Mouse (Mus musculus) inflammation-experienced regulatory T-cells, adult 6 months (primary cell): ENCODE results near the gene Adpgk. TPM values are rescaled to one million over a fixed set of nuclear protein-coding genes. Genes with fewer than 3 reads are reported as not detected.
A peak's percentile ranks its signal among the peaks of the same experiment; 100 is the strongest.
"Not testable (repeated sequence)": the region's sequence is repeated elsewhere in the genome, so short reads cannot be mapped to it uniquely, and the experiment has no call there.

Experiments used
- ATAC-seq: one replicate; pipeline ENCODE4 v1.8.0; 2017
- polyA plus RNA-seq, 3 experiments: library from polyadenylated mRNA; unstranded; fragments of 100-300 nt; shearing (Covaris generic); gene quantifications; one replicate each; pipeline ENCODE4 v1.2.1; 2017

Gene Adpgk
- polyA plus RNA-seq, 3 experiments from 2014 or later, result 2.5 to 14.1 (median 10.8) TPM

DNA sequence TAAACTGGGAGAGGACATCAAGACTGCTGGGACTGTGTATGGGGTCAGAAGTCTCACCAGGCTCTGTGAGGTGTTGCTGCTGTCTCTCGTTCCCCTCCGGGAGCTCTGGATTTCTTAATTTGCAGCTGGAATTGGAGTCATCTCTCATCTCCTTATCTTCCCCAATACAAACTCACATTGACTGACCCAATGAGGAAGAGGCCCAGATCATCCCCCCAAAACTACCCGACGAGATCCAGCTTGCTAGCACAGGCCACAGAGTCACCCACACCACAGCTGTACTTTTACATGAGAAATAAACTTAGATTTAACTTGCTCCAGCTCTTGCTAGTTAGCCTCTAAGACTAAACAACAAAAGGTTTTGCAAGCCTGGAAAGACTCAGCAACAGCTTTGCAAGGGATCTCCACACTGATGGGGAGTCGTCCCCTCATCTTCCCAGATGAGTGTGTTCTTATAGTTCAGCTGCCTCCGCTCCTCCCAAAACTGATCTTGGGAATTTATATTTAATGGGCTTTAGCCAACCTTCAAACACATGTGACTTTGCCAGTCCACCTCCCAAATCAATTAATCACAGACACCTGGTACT is 1.7 kb upstream of the Adpgk start:
- ATAC-seq, result no peak

DNA sequence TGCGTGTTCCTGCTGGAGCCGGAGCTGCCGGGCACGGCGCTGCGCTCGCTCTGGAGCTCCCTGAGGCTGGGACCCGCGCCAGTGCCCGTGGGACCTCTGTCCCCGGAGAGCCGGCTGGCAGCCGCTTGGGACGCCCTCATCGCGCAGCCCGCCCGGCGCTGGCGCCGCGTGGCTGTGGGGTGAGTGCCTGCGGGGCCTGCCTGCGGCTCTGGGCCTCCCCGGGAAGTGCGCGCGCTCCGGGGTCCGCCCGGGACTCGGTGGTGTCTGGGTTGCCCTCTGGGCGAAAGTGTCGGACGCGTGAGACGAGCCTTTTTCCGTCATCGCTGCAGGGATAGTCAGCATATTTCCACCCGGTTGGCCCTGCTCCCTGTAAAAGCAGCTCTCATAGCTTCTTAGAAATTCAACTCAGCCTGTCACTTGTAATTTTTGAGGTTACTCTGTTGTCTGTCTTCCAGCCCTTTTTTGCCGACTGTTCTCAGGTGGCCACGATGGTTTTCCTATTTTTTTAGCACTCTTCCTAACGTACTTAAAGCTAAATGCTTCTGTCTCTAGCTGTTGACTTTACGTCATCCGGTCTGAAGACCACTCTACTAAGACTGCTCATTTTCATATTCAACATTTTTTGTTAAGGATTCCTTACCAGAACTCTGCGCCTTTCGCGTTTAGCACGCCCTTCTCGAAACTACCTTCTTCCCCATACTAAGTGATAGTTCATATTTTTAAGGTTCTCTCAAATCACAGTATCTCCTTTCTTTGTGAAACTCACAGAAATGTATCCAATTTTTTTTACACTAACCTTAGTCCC is 532 bp downstream of the Adpgk start:
- peak; percentile 20 for ATAC-seq

DNA sequence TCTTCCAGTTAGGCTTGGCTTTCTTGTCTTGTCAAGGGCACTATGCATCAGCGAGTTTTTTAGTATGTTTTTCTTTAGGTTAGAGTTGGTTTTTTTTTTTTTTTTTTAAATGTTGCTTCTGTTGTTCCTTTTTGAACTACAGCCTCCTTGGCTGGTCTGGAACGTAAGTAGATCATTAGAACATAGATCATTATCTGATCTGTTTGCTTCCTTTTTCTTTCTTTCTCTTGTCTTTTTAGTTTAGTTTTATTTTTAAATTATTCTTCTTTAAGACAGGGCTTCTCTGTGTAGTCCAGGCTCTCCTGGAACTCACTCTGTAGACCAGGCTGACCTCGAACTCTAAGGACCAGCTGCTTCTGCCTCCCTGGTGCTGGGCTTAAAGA is 1.1 kb downstream of the Adpgk start:
- no peak for ATAC-seq

DNA sequence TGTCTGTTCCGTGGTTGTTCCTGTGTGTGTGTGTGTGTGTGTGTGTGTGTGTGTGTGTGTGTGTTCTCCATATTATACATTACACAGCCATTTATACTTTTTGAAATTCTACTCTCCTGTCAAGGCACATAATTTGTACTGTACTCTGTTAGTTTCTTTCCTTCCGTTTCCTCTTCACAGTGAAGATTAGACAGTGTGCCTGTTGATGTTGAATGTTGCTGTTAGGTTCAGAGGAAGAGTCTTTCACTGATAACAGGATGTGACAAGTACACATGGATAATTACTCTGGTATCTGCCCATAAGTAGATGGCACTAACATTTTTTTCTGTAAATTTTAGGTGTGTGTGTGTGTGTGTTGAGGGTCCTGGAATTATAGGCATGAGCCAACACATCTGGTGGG is 5.1 kb downstream of the Adpgk start:
- ATAC-seq, result peak; percentile 28

DNA sequence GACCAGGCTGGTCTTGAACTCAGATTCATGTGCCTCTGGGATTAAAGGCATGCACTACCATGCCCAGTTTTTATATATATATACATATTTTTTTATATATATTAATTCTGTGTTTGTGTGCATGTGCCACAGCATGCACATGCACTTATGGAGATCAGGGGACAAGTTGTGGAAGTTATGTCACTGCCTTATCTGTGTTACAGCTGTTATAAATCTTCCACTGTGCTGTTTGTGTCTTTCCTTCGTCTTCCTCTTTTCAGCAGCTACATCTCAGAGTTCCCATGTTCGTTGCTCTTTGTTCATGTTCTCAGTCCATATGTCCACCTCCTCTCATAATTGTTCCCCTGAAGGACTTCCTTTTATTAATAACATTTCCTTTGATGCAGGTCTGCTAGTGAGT is 16.5 kb downstream of the Adpgk start:
- ATAC-seq, result no peak

DNA sequence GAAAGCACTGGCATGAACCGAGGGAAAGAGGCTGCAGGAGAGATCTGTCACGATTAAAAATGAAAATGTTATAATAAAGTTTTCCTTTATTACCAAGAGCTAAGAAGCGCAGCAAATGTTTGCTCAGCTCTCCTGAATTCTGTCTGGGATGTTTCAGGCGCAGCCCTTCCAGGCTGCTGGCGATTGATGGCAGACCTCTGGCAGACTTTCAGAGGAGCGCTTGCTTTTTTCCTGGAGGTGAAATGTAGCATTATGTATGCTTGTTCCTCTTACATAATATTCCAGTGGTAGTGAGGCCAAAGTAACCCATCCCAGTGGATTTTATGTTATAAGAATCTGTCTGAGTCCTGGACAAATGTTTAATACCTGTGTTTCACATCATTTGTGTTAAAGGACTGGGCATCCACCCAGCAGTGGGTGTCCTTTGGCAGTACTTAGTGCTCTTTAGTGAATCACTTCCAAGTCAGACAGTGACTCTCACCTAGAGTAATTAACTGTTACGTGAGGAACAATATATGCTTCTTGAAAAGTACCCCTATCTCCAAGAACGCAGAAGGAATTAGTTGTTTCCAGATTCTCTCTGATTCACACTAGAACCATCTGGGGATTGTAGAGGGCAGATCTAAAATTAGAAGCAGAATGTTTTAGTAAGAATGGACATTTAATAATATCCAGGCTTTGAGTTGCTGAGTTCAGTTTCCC is 19.4 kb downstream of the Adpgk start:
- no peak for ATAC-seq

DNA sequence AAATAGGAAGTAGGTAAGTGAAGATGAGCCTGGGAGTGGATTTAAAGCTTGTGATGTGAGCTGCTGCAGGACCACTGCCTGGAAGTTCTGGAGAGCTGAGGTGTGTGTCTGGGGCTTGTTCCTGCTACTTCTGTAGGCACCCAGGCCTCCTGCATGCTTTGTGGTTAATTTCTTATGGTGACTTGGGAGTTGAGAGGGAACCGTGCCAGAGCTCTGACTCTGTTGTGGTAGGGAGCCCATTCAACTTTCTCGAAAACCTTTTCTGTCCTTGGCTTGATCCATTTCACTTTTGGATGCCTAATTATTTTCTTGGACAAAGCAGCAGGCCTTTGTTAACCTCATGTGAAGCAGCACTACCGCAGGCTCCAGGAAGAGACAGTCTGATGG is 19.9 kb downstream of the Adpgk start:
- no peak for ATAC-seq

DNA sequence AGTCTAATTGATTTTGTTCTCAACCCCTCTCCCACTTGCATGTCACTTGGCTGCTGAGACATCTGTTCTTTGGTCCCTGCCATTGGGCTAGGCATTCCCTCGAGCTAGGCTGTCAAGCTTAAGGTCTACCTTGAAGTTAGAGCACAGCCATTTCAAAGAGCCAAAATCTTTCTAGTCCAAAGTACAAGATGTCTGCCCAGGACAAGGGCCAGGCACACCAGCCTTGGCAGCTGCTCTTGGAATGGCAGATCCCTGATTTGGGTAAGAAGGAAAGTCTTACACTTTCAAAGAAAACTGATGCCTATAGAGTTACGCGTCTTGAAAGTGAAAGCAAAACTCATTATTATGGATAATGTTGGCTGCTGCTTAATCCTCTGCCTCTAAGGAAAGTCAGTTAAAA is 24.8 kb downstream of the Adpgk start:
- ATAC-seq, result no peak

DNA sequence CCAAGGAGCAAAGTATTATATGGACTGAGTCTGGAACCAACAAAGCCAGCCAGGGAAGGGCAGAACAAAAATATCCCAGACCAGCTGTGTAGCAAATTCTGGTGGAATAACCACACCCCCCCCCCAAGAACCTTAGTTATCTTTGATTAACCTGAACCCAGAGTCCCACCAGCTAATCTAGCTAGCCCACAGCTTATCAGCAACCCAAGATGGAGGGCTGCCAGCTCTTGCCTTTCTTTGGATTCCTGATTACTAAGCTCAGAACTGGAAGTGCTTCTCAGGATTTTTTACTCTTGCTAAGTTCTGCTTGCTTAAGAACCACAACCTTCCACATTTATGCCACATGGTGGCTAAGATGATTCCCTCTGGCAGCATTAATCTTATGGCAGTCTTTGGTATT is 33.0 kb downstream of the Adpgk start:
- ATAC-seq, result no peak

DNA sequence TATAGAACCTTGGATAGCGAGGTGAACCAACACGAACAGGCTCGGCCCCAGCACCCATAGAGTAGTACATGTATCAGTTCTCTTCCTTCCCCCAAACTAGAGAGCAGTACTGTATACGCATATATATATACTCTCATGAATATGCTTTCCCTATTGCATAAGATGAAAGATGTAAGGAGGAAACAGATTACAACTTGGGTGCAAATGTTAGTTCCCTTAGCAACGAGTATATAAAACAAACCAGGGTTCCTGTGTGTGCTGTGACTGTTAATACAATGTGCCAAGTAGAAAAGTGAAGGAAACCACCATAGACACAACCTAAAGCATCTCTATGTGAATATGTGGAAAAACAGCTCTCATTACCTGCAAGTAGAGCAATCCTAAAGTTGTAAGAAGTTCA is 38.7 kb downstream of the Adpgk start:
- no peak for ATAC-seq

DNA sequence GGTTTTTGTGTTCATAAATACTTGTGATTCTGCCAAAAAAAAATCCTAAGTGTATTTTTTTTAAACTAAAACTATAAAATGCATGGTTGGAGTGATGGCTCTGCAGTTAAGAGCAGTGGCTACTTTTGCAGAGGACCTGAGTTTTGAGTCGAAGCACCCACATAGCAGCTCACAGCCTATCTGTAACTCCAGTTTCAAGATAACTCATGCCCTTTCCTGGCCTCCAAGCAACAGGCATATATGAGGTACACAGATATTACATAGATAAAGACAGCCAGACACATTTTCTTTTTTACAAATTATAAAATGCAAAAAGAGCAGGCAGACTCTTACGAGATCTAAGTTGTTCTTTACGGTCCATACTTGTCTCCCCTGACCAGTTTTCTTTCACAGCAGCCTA is 45.2 kb downstream of the Adpgk start:
- no peak for ATAC-seq

DNA sequence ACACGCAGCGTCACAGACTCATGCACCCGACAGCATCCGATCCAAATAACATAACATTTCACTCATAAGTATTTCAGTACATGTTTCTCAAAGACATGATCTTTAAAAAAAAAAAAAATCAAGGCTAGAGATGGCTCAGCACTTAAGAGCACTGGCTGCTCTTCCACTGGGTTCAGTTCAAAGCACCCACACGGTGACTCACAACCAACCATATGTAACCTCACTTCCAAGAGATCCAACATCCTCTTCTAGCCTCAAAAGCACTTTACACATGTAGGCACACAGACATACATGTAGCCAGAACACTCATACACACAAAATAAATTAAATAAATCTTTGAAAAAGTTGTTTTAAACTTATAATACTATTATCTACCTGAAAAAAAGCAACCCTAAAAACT is 46.5 kb downstream of the Adpgk start:
- no peak for ATAC-seq

DNA sequence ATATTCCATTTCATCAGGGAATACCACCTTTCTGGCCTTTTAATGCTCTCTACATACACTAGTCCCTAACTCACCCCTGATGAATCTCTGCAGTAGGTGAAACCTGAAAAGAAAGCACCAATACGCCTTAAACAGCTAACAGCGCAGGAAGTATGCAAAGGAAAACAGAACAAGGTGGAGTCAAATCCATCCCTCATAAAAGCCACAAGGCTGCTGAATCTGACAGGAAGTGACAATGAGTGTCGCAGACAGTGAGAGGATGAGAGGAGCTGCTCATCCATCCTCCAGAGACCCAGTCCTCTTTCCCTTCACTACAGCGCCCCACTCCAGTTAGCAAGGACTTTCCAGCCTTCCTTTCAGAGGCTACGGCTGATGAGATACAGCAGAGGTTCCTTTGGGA is 47.1 kb downstream of the Adpgk start:
- ATAC-seq, result peak; percentile 88

DNA sequence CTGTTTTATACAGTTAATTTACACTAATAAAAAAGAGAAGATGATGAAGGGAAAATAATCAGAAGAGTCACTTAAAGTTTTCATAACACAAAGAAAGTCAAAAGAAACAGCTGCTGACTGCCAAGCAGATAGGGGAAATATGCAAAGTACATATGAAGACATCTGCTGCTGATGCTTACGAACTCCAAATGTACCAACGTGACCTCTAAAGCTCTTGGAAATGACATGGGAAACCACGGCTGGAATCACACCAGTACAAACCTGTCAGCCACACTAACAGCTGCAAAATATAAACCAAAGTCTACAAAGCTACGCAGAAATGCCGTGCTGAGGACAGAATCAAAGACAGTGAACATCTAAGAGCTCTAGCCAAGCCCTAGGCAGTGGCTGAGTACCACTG is 47.7 kb downstream of the Adpgk start:
- no peak for ATAC-seq

DNA sequence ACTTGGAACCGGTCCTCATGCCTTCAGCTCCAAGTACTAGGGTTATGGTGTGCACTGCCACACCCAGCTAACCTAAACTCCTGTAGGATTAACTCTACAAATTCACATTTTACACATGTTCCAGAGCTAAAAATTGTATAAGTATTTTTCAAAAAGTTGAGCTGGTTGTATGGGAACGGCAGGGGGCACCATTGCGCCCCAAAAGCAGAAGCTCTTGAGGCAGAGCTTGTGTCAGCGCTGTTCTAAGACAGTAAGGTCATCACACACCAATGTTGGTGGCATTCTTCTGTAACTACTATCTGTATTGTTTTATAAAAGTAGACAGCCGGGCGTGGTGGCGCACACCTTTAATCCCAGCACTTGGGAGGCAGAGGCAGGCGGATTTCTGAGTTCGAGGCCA is 48.6 kb downstream of the Adpgk start:
- ATAC-seq, result no peak

DNA sequence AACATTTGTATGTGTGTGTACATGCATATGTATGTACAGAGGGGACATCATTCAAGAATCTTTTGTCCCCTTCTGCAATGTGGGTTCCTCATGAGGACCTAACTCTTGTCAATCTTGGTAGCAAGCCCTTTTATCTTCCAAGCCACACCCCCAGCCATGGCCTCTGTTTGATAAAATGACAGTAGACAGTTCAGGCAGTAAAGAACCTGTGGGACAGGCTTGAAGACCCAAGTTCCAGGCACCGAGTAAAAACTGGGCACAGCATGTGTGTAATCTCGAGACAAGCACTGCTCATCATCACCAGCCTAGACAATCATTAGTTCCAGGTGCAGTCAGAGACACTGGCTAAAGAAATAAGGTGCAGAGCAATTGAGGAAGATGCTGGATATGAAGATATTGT is 54.8 kb downstream of the Adpgk start:
- no peak for ATAC-seq

DNA sequence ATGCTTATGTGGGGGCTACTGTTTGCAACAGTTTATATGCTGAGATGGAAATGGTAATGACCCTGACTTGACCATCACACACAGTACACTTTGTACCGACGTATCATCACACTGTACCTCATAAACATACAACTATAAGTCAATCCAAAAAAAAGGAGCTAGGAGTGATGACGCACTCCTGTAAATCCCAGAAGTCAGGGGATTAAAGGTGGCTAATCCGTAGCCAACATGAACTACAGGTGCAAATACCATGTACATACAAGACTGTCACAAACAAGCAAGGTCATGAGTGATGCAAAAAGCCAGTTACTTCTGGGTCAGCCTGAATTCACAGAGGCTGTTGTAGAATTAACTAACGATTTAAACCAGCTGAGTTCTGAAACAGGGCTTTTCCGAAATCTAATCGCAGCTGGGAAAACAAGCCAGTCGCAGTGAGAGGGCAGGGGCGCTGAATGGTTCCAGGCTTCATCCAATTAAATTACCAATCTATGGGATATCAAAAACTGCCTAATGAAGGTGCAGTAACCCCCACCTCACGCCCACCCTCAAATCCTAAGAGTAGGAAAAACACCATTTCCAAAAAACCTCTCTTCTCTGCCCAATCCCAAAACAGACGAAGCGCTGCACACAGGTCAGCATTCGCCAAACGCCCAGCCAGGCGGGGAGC is 61.4 kb downstream of the Adpgk start:
- no peak for ATAC-seq

DNA sequence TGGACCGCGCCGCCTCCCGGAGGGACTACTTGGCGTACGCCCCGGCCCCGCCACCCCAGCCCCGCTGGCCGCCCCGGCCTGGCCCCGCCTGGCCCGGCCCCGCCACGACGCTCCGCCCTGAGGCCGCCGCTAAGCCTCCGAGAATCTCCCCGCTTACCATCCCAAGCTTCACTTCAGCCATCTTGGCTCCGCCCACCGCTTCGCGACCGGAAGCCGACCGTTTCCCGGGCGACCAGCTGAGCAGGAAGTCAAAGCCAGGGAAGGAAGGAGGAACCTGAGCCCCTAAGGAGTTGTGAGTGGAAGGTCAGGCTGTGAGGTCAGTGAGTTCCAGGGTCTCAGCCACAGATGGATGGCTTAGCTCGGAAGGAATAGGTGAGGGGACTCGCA is 61.9 kb downstream of the Adpgk start, which contains the start of gene Bbs4:
Bbs4 (minus strand) TSS at position 256 of the 387 bp plus-strand sequence.
- ATAC-seq, result peak; percentile 96

DNA sequence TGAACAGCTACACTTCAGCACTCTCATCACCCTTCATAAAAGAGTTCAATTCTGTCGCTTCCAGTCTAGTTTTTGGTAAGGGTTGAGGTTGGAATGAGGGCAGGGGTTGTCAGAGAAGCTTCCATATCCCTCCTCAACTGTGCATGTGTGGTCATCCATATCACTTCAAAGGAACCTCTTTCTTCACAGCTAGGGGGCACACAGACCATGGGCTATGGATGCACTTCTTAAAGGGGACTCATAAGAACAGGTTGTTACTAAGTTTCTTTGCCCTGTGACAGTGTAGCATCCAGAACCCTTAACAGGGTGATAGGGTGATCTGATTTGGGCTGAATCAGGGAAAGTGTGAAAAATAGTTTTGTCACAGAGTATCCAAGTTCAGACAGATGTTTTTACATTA is 66.7 kb downstream of the Adpgk start:
- not testable (repeated sequence) for ATAC-seq

DNA sequence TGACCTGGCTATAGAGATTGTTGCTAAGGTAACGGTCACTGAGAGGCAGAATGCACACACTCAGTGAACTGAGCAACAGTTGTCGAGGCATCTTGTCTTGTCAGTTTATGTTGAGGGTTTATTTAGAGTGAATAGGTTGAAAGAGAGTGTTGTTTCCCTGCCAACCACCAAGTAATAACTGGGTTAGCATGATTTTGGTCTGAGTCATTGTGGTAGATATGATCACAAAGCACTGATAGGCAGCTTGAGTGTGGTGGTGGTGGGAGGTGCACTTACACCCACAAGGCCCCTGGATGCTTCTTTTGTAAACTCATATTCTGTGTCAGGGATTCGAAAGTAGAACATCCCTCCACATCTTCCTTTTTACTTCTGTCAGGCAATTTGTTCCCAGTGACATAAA is 69.1 kb downstream of the Adpgk start:
- not testable (repeated sequence) for ATAC-seq

DNA sequence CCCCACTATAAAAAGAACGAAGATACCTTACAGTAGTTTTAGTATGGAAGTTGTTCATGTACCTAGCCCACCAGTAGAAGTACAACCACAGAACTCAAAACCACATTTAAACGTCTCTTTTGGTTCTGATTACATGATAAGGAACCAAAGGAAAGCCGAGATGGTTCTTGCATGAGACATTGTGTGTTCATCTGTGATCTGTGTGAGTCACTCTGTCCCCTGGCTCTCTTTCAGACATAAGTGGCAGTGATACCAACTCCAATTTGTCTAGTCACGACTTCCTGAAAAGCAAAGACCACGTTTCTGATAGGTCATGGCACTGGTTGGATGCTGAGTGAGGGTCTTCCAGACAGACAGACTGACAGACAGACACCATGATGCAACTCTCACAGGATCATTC is 77.9 kb downstream of the Adpgk start:
- ATAC-seq, result no peak

DNA sequence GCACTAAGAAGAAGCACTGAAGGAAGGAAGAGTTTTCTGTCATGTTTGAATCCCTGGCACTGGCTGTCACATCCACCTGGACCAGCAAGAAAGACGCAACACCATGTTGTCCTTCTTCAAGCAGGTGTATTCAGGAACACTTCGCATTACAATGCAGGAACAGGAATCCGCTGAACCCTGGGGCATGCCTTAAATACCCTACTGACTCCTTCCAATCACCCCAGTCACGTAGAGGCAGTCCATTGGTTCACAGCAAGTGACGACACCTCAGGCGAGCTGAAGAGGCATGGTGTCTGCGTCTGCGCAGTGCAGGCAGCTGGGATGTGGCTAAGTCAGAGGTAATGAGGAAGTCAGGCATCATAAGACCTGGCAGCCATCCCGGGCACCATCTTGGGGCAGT is 78.3 kb downstream of the Adpgk start:
- no peak for ATAC-seq
